Mouse (Mus musculus) embryonic facial prominence, embryonic 12.5 days (tissue): ENCODE results near the gene Lamb2. TPM values are rescaled to one million over a fixed set of nuclear protein-coding genes. Genes with fewer than 3 reads are reported as not detected.

ENCODE experiments used
- ATAC-seq: fragments of 200-750 bp; cut with Nextera tagmentation; 2 replicates; pipeline ENCODE4 v1.8.0; 2017; ENCODE audit not compliant: insufficient number of reproducible peaks, insufficient read depth, low FRiP score, low TSS enrichment
- H3K27ac ChIP-seq: fragments of 300-500 bp; sonication (generic); 2 replicates; pipeline ENCODE4 v1.5.1; 2016; ENCODE audit warnings: mild to moderate bottlenecking
- H3K27me3 ChIP-seq: fragments of 300-500 bp; sonication (generic); 2 replicates; pipeline ENCODE4 v1.6.1; 2016; ENCODE audit warnings: mild to moderate bottlenecking, moderate library complexity
- H3K36me3 ChIP-seq: fragments of 300-500 bp; sonication (generic); 2 replicates; pipeline ENCODE4 v1.6.1; 2016; ENCODE audit warnings: mild to moderate bottlenecking
- H3K4me1 ChIP-seq: fragments of 300-500 bp; sonication (generic); 2 replicates; pipeline ENCODE4 v1.6.1; 2016
- H3K4me2 ChIP-seq: fragments of 300-500 bp; sonication (generic); replicated peaks from 2 replicates; pipeline ENCODE4 v1.6.1; 2016; ENCODE audit warnings: mild to moderate bottlenecking, moderate library complexity
- H3K4me3 ChIP-seq: fragments of 300-500 bp; sonication (generic); 2 replicates; pipeline ENCODE4 v1.5.1; 2016; ENCODE audit warnings: mild to moderate bottlenecking
- H3K9ac ChIP-seq: fragments of 300-500 bp; sonication (generic); 2 replicates; pipeline ENCODE4 v1.6.1; 2016; ENCODE audit warnings: mild to moderate bottlenecking, moderate library complexity
- H3K9me3 ChIP-seq: fragments of 300-500 bp; sonication (generic); 2 replicates; pipeline ENCODE4 v1.6.1; 2016; ENCODE audit warnings: mild to moderate bottlenecking, moderate library complexity
- WGBS: fragments of 180-500 bp; shearing (Covaris S2); methylation state at CpG from one replicate; pipeline ENCODE4 v1.1.7; 2016; 5-methylcytosine and 5-hydroxymethylcytosine counted together
- polyA plus RNA-seq: library from polyadenylated mRNA; unstranded; fragments of >200 nt; fragmentation: Nextera tagmentation; extraction: Ambion mirVana; gene quantifications from 2 replicates; pipeline ENCODE4 v1.2.1, GENCODE M21; 2016

Gene Lamb2
- polyA plus RNA-seq, 1 experiment from 2014 or later = 51.3 TPM

DNA sequence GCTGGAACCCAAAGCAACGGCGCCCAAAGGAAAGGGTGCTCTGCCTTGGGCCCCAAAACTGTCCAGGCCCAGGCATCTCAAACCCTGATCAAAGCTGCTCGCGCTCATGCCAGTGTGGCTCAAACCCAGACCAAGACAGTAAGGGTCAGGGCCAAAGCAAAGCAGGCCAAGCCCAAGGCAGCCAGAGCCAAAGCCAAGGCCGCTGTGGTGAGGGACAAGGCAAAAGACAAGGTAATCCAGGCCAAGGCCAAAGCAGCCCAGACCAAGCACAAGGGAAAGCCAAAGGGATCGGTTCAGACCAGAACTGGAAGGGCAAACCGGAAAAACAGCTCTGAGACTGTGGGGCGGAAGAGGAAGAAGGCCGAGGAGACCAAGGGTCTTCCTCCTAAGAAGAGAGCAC is 15.8 kb upstream of the Lamb2 start:
- 95% methylated on average over 9 of the region's 9 CpGs for WGBS
- no peak overlapping the region for H3K4me2 ChIP-seq
- peaks cover 12% of the 10 kb centered on the region for H3K4me1 ChIP-seq
- ATAC-seq = no peak
- H3K9ac ChIP-seq = 0 out of 2 replicates have a peak overlapping the region, but pooled peaks have one; percentile 24
- no peaks in the 10 kb centered on the region for H3K9me3 ChIP-seq
- H3K27ac ChIP-seq = no peak overlapping the region
- H3K27me3 ChIP-seq = no peaks in the 10 kb centered on the region
- H3K4me3 ChIP-seq = no peak overlapping the region
- peaks cover 40% of the 10 kb centered on the region for H3K36me3 ChIP-seq

DNA sequence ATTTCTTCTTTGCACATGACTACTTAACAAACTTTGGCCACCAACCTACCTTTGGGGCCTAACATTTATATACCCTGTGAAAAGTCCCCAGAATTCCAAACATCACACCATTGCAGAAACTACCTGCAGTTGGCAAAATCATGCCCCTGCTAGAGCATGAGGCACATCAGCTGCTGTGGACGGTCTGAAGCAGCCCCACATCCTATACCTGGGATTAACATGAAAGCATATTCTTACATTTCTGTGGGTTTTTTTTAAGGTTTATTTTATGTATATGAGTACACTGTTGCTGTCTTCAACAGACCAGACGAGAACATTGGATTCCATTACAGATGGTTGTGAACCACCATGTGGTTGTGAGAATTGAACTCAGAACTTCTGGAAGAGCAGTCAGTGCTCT is 13.3 kb upstream of the Lamb2 start:
- no peak overlapping the region for H3K4me3 ChIP-seq
- no peak overlapping the region for H3K9ac ChIP-seq
- peaks cover 40% of the 10 kb centered on the region for H3K36me3 ChIP-seq
- 88% methylated on average over 2 of the region's 2 CpGs for WGBS
- no peak overlapping the region for H3K4me2 ChIP-seq
- H3K27me3 ChIP-seq = no peaks in the 10 kb centered on the region
- no peak overlapping the region for H3K27ac ChIP-seq
- no peak for ATAC-seq
- H3K9me3 ChIP-seq = no peaks in the 10 kb centered on the region
- peaks cover 10% of the 10 kb centered on the region for H3K4me1 ChIP-seq

DNA sequence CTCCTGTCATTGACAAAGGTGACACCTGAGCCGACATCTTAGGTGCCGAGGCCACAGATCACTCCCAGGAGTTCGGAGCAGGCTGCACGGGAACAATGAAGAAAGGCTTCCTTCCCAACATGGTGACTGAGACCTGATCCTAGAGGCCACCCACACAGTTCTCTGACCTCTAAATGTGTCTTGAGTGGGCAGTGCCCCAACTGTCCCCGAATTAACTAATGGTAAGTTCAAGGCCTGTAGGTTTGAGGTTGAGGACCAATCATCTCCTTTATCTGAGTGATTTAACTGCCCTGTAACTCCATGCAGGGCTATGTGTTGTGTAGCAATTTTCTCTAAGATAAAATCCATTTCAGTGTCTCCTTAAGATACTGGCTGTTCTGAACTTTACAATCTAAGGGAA is 10.1 kb upstream of the Lamb2 start:
- WGBS = 69% methylated on average over 5 of the region's 5 CpGs
- H3K27me3 ChIP-seq = no peaks in the 10 kb centered on the region
- H3K9me3 ChIP-seq = no peaks in the 10 kb centered on the region
- no peak overlapping the region for H3K27ac ChIP-seq
- H3K4me1 ChIP-seq = no peaks in the 10 kb centered on the region
- H3K4me3 ChIP-seq = no peak overlapping the region
- H3K4me2 ChIP-seq = no peak overlapping the region
- no peak overlapping the region for H3K9ac ChIP-seq
- peaks cover 23% of the 10 kb centered on the region for H3K36me3 ChIP-seq
- no peak for ATAC-seq

DNA sequence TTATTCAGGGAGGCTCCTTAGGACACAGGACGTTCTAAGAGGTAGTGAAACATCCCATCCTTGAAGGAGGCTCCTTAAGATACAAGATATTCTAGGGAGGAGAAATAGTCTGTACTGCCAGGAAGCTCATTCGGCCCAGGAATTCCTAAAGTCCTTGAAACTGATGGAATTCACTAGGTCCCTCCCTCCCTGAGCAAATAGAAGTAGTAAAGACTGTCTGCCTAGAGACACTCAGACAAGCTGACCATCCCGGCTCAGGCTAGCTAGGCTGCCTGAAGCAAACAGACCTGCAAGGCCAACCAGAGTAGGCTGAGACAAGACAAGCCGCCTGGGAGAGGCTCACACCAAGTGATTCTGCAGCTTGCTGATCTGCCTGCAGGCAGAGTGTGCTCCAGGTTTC is 9.7 kb upstream of the Lamb2 start:
- H3K4me1 ChIP-seq = no peaks in the 10 kb centered on the region
- no peak overlapping the region for H3K9ac ChIP-seq
- no peak overlapping the region for H3K4me3 ChIP-seq
- H3K27ac ChIP-seq = no peak overlapping the region
- no peak overlapping the region for H3K4me2 ChIP-seq
- H3K27me3 ChIP-seq = no peaks in the 10 kb centered on the region
- 68% methylated on average over 4 of the region's 4 CpGs for WGBS
- no peak for ATAC-seq
- H3K9me3 ChIP-seq = no peaks in the 10 kb centered on the region
- H3K36me3 ChIP-seq = peaks cover 19% of the 10 kb centered on the region

DNA sequence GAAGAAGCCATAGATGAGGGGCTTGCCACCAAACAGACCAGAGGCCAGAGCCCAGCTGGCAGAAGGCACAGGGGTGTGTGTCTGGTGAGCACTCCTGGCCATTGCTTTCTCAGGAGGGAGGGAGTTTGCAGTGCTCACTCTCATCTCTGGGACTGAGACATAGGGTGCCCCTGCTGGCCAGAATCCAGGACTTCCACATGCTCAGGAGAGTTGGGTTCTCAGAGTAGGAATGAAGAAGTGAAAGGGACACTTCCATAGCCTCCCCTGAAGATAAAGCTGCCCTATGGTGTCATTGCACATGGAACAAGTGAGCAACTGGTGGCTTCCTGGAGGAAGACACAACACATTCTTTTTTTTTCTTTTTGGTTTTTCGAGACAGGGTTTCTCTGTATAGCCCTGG is 5.0 kb upstream of the Lamb2 start:
- ATAC-seq = no peak
- WGBS = 57% methylated on average over 1 of the region's 1 CpGs
- Histone ChIP-seq H3K4me2 (no peak overlapping the region), H3K36me3 (no peaks in the 10 kb centered on the region), H3K9me3 (no peaks in the 10 kb centered on the region), H3K9ac (no peak overlapping the region), H3K4me1 (peaks cover 6% of the 10 kb centered on the region), H3K4me3 (no peak overlapping the region), H3K27ac (no peak overlapping the region), H3K27me3 (no peaks in the 10 kb centered on the region)

DNA sequence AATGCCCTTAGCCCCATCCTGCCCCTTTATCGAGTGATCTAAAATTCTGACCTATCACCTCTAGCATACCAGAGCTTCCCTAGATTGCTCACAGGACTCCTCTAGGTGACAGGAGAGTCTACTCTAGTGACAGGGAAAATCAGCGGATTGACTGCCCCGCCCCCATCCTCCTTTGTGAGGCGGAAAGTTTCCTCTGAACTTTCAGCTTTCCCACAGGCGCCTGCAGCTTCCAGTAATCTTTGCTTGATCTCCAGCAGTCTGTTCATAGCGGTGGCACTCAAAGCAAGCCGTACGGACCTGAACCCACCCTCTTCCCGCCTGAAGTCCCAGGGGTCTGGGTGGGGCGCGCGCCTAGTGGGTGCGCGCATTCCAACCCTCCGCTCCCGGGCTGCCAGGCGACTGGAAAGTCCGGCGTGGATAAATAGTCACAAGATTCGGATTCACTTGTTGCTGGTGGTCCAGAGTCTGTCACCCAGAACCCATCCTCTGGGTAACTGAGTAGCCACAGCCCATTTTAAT is 839 bp upstream of the Lamb2 start:
- H3K4me2 ChIP-seq = peak overlapping the region; percentile 87
- H3K27ac ChIP-seq = peak overlapping the region; percentile 85
- H3K9ac ChIP-seq = peak overlapping the region; percentile 53
- under 1% methylated on average over 20 of the region's 20 CpGs for WGBS
- peak; percentile 74 for ATAC-seq
- peak overlapping the region; percentile 44 for H3K4me3 ChIP-seq
- peaks cover 27% of the 10 kb centered on the region for H3K36me3 ChIP-seq
- H3K9me3 ChIP-seq = no peaks in the 10 kb centered on the region
- peaks cover 21% of the 10 kb centered on the region for H3K4me1 ChIP-seq
- H3K27me3 ChIP-seq = 0 out of 2 replicates have a peak, but pooled peaks cover 2% of the 10 kb centered on the region

DNA sequence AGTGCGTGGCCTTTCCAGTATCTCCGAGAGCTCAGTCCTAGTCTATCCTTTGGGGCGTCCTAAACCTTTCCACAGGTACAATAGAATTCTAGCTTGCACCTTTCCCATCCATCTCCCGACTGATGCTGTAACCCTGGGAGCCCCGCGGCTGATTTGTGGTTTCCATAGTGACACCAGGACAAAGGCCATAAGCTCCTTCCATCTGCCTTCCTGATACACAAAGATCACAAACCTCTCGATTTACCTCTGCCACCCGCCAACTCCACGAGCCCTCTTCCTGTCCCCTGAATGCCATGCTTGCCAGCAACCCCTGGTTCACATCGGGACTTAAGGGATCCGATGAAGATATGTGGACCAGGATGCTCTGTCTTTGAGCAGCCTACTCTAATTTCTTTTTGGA is 295 bp upstream of the Lamb2 start:
- Histone ChIP-seq H3K9me3 (no peaks in the 10 kb centered on the region), H3K27ac (peak overlapping the region; percentile 85), H3K9ac (no peak overlapping the region), H3K36me3 (peaks cover 32% of the 10 kb centered on the region), H3K4me3 (peak overlapping the region; percentile 44; the same call in 1 of the 2 replicates), H3K27me3 (0 out of 2 replicates have a peak, but pooled peaks cover 2% of the 10 kb centered on the region), H3K4me2 (peak overlapping the region; percentile 87), H3K4me1 (peaks cover 21% of the 10 kb centered on the region)
- ATAC-seq = no peak
- 36% methylated on average over 11 of the region's 11 CpGs for WGBS

DNA sequence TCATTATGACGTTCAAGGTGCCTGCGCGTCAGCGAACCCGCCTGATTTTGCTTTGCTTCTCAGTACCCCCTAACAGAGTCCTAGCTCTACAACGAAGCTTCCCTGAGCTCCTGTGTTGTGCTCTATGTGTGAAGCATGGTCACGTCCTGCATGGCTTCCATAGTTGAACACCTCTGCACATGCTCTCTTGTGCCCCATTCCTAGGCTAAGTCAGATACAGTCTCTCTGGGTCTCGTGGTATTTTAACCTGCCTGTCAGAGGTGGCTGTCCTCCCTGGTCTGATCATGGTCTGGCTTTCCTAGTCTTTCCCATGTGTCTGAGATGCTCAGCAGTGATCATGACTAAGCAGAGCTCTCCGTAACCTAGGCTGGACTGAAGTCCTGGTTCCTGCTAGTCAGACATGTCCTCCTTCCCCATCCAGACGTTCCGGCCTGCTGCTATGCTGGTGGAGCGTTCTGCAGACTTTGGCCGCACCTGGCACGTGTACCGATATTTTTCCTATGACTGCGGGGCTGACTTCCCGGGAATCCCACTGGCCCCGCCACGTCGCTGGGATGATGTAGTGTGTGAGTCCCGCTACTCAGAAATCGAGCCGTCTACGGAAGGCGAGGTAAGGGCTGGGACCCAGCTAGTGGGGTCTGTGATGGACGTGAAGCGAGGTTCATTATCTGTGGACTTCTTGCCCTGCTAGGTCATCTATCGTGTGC is 1.4 kb downstream of the Lamb2 start:
- Histone ChIP-seq H3K9me3 (no peaks in the 10 kb centered on the region), H3K27ac (no peak overlapping the region), H3K4me3 (peak overlapping the region; percentile 56), H3K4me1 (peaks cover 21% of the 10 kb centered on the region), H3K36me3 (peaks cover 48% of the 10 kb centered on the region), H3K9ac (peak overlapping the region; percentile 70; the same call in 1 of the 2 replicates), H3K4me2 (peak overlapping the region; percentile 87), H3K27me3 (0 out of 2 replicates have a peak, but pooled peaks cover 2% of the 10 kb centered on the region)
- ATAC-seq = no peak
- WGBS = 92% methylated on average over 28 of the region's 28 CpGs

DNA sequence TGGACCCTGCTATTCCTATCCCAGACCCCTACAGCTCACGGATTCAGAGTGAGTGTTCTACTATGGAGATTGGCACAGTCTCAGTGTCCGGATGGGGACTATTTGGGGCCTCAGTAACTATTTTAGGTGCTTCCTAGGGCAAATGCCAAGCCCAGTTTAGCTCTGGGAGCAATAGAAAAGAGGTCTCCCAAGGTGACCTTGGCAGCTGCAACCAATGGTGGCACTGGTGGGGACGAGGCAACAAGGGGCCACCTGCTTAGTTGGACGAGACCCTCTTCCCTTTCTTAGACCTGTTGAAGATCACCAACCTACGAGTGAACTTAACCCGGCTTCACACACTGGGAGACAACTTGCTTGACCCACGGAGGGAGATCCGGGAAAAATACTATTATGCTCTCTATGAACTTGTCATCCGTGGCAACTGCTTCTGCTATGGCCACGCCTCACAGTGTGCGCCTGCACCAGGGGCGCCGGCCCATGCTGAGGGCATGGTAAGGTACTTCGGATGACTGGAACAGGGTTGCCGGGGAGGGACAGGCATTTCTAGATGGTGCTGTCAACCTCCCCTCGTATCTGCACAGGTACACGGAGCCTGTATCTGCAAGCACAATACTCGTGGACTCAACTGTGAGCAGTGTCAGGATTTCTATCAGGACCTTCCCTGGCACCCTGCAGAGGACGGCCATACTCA is 2.1 kb downstream of the Lamb2 start:
- Histone ChIP-seq H3K36me3 (peaks cover 55% of the 10 kb centered on the region), H3K9ac (no peak overlapping the region), H3K27ac (no peak overlapping the region), H3K4me2 (no peak overlapping the region), H3K4me3 (no peak overlapping the region), H3K9me3 (no peaks in the 10 kb centered on the region), H3K27me3 (0 out of 2 replicates have a peak, but pooled peaks cover 2% of the 10 kb centered on the region), H3K4me1 (peaks cover 21% of the 10 kb centered on the region)
- ATAC-seq = no peak
- WGBS = 92% methylated on average over 19 of the region's 19 CpGs

DNA sequence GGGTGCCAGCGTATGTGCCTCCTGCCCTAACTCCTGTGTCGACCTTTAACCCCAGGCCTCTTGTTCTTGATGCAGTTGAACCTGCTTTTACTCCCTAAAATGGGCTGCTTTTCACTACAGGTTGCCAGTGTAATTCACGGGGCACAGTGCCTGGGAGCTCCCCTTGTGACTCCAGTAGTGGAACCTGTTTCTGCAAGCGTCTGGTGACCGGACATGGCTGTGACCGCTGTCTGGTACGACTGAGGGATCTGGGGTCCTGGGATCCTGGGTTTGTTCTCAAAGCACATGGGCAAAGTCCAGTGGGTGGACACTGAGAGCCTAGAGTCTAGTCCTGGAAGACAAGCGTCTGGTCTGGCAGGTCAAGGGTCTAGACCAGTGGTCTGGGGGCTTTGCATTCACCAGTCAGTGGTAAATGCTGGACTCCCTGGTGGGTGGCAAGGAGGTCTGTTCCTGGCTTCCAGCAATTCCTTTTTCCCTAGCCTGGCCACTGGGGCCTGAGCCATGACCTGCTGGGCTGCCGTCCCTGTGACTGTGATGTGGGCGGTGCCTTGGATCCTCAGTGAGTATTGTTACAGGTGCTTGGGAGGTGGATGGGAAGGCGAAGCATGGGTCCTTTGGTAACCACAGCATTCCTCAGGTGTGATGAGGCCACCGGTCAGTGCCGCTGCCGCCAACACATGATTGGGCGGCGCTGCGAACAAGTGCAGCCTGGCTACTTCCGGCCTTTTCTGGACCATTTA is 3.7 kb downstream of the Lamb2 start:
- ATAC-seq = no peak
- Histone ChIP-seq H3K27ac (no peak overlapping the region), H3K9ac (no peak overlapping the region), H3K4me1 (peaks cover 21% of the 10 kb centered on the region), H3K9me3 (no peaks in the 10 kb centered on the region), H3K27me3 (0 out of 2 replicates have a peak, but pooled peaks cover 2% of the 10 kb centered on the region), H3K4me3 (no peak overlapping the region), H3K36me3 (peaks cover 70% of the 10 kb centered on the region), H3K4me2 (no peak overlapping the region)
- WGBS = 92% methylated on average over 18 of the region's 18 CpGs

DNA sequence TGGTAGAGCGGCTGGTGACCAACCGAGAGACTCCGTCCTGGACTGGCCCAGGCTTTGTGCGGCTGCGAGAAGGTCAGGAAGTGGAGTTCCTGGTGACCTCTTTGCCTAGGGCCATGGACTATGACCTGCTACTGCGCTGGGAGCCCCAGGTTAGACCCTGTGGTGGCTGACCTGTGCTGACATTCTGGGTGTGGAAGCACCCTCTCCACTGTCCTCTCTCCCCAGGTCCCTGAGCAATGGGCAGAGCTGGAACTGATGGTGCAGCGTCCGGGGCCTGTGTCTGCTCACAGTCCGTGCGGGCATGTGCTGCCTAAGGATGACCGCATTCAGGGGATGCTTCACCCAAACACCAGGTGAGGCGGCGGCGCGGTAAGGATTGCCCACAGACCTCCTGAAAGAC is 4.5 kb downstream of the Lamb2 start:
- H3K27me3 ChIP-seq = 0 out of 2 replicates have a peak, but pooled peaks cover 2% of the 10 kb centered on the region
- peaks cover 78% of the 10 kb centered on the region for H3K36me3 ChIP-seq
- H3K4me2 ChIP-seq = no peak overlapping the region
- 93% methylated on average over 15 of the region's 15 CpGs for WGBS
- no peak for ATAC-seq
- H3K27ac ChIP-seq = no peak overlapping the region
- peaks cover 19% of the 10 kb centered on the region for H3K4me1 ChIP-seq
- H3K9ac ChIP-seq = no peak overlapping the region
- H3K9me3 ChIP-seq = no peaks in the 10 kb centered on the region
- no peak overlapping the region for H3K4me3 ChIP-seq
